Mouse (Mus musculus): ENCODE measurements around the gene Rexo1. TPM values are rescaled to one million over a fixed set of nuclear protein-coding genes. Genes with fewer than 3 reads are reported as not detected.

The Rexo1 gene
- polyA plus RNA-seq, 1 experiment from 2014 or later: 30.3 TPM

- Histone ChIP-seq H3K9ac (replicated peaks; ENCODE audit: low read depth, low read length) (no peak overlapping the region), H3K4me2 (ENCODE audit: low read length) (no peak overlapping the region), H3K4me3 (replicated peaks; ENCODE audit: low read length) (no peak overlapping the region), H3K27ac (ENCODE audit: low read length) (no peak overlapping the region), H3K4me1 (replicated peaks; ENCODE audit: control insufficient read depth, insufficient read depth, low read length) (peaks cover 15% of the 10 kb centered on the region), H3K27me3 (replicated peaks; ENCODE audit: control insufficient read depth, insufficient read depth, low read length) (no peaks in the 10 kb centered on the region), H3K36me3 (ENCODE audit: control insufficient read depth, insufficient read depth) (peaks cover 13% of the 10 kb centered on the region; the same call in 1 of the 2 replicates), H3K9me3 (ENCODE audit: control insufficient read depth, low read length) (no peaks in the 10 kb centered on the region)
- WGBS: 91% methylated on average over 2 of the region's 2 CpGs
- ATAC-seq: no peak
Observed at GRCm38 (mm10) chr10:80604988-80605387, 43.6 kb upstream of the Rexo1 start.

- WGBS: 92% methylated on average over 7 of the region's 7 CpGs
- H3K4me1 ChIP-seq (replicated peaks; ENCODE audit: control insufficient read depth, insufficient read depth, low read length): peaks cover 15% of the 10 kb centered on the region
- H3K4me3 ChIP-seq (replicated peaks; ENCODE audit: low read length): no peak overlapping the region
- H3K9ac ChIP-seq (replicated peaks; ENCODE audit: low read depth, low read length): no peak overlapping the region
- H3K27ac ChIP-seq (ENCODE audit: low read length): no peak overlapping the region
- no peak for ATAC-seq
- no peaks in the 10 kb centered on the region for H3K9me3 ChIP-seq (ENCODE audit: control insufficient read depth, low read length)
- peaks cover 13% of the 10 kb centered on the region; the same call in 1 of the 2 replicates for H3K36me3 ChIP-seq (ENCODE audit: control insufficient read depth, insufficient read depth)
- no peaks in the 10 kb centered on the region for H3K27me3 ChIP-seq (replicated peaks; ENCODE audit: control insufficient read depth, insufficient read depth, low read length)
- H3K4me2 ChIP-seq (ENCODE audit: low read length): peak overlapping the region; percentile 99
Observed at GRCm38 (mm10) chr10:80604001-80604509, 42.7 kb upstream of the Rexo1 start.

GRCm38 (mm10) chr10:80603364-80603763, 42.0 kb upstream of the Rexo1 start:
- H3K36me3 ChIP-seq (ENCODE audit: control insufficient read depth, insufficient read depth): peaks cover 11% of the 10 kb centered on the region; the same call in 1 of the 2 replicates
- H3K4me2 ChIP-seq (ENCODE audit: low read length): peak overlapping the region; percentile 99
- peak overlapping the region; percentile 89 for H3K4me3 ChIP-seq (replicated peaks; ENCODE audit: low read length)
- no peaks in the 10 kb centered on the region for H3K9me3 ChIP-seq (ENCODE audit: control insufficient read depth, low read length)
- WGBS: 29% methylated on average over 7 of the region's 7 CpGs
- H3K9ac ChIP-seq (replicated peaks; ENCODE audit: low read depth, low read length): peak overlapping the region; percentile 75
- peak overlapping the region; percentile 90 for H3K27ac ChIP-seq (ENCODE audit: low read length)
- ATAC-seq: no peak
- H3K27me3 ChIP-seq (replicated peaks; ENCODE audit: control insufficient read depth, insufficient read depth, low read length): no peaks in the 10 kb centered on the region
- H3K4me1 ChIP-seq (replicated peaks; ENCODE audit: control insufficient read depth, insufficient read depth, low read length): peaks cover 15% of the 10 kb centered on the region

- H3K27me3 ChIP-seq (replicated peaks; ENCODE audit: control insufficient read depth, insufficient read depth, low read length): no peaks in the 10 kb centered on the region
- H3K4me1 ChIP-seq (replicated peaks; ENCODE audit: control insufficient read depth, insufficient read depth, low read length): peaks cover 15% of the 10 kb centered on the region
- H3K27ac ChIP-seq (ENCODE audit: low read length): peak within 1 kb of the TSS; percentile 90
- peaks cover 9% of the 10 kb centered on the region; the same call in 1 of the 2 replicates for H3K36me3 ChIP-seq (ENCODE audit: control insufficient read depth, insufficient read depth)
- H3K4me2 ChIP-seq (ENCODE audit: low read length): peak within 1 kb of the TSS; percentile 99
- peak within 1 kb of the TSS; percentile 75 for H3K9ac ChIP-seq (replicated peaks; ENCODE audit: low read depth, low read length)
- WGBS: under 1% methylated on average over 54 of the region's 54 CpGs
- peak; percentile 98 for ATAC-seq
- H3K9me3 ChIP-seq (ENCODE audit: control insufficient read depth, low read length): no peaks in the 10 kb centered on the region
- peak within 1 kb of the TSS; percentile 89 for H3K4me3 ChIP-seq (replicated peaks; ENCODE audit: low read length)
Observed at GRCm38 (mm10) chr10:80602698-80603325, 41.5 kb upstream of the Rexo1 start, which contains the start of the genes Scamp4 and Adat3. Scamp4 (plus strand) TSS chr10:80602872. Adat3 (plus strand) TSS chr10:80602880.

GRCm38 (mm10) chr10:80596318-80596717, 35.0 kb upstream of the Rexo1 start:
- ATAC-seq: no peak
- Histone ChIP-seq H3K9ac (replicated peaks; ENCODE audit: low read depth, low read length) (no peak overlapping the region), H3K27me3 (replicated peaks; ENCODE audit: control insufficient read depth, insufficient read depth, low read length) (no peaks in the 10 kb centered on the region; the same call in 1 of the 2 replicates), H3K4me1 (replicated peaks; ENCODE audit: control insufficient read depth, insufficient read depth, low read length) (no peaks in the 10 kb centered on the region), H3K4me3 (replicated peaks; ENCODE audit: low read length) (no peak overlapping the region), H3K27ac (ENCODE audit: low read length) (no peak overlapping the region), H3K9me3 (ENCODE audit: control insufficient read depth, low read length) (no peaks in the 10 kb centered on the region), H3K4me2 (ENCODE audit: low read length) (no peak overlapping the region), H3K36me3 (ENCODE audit: control insufficient read depth, insufficient read depth) (no peaks in the 10 kb centered on the region)
- 26% methylated on average over 4 of the region's 4 CpGs for WGBS

- H3K4me3 ChIP-seq (replicated peaks; ENCODE audit: low read length): peak within 1 kb of the TSS; percentile 91
- no peaks in the 10 kb centered on the region; the same call in 1 of the 2 replicates for H3K27me3 ChIP-seq (replicated peaks; ENCODE audit: control insufficient read depth, insufficient read depth, low read length)
- peak within 1 kb of the TSS; percentile 42; the same call in 1 of the 2 replicates for H3K27ac ChIP-seq (ENCODE audit: low read length)
- 1% methylated on average over 62 of the region's 73 CpGs for WGBS
- H3K36me3 ChIP-seq (ENCODE audit: control insufficient read depth, insufficient read depth): no peaks in the 10 kb centered on the region
- peak within 1 kb of the TSS; percentile 99 for H3K4me2 ChIP-seq (ENCODE audit: low read length)
- peaks cover 23% of the 10 kb centered on the region for H3K4me1 ChIP-seq (replicated peaks; ENCODE audit: control insufficient read depth, insufficient read depth, low read length)
- peak within 1 kb of the TSS; percentile 90 for H3K9ac ChIP-seq (replicated peaks; ENCODE audit: low read depth, low read length)
- no peaks in the 10 kb centered on the region for H3K9me3 ChIP-seq (ENCODE audit: control insufficient read depth, low read length)
- ATAC-seq: peak; percentile 99
Observed at GRCm38 (mm10) chr10:80589879-80590854, 28.8 kb upstream of the Rexo1 start, which contains the start of gene Abhd17a. Abhd17a (minus strand) TSS chr10:80590341.

- H3K4me3 ChIP-seq (replicated peaks; ENCODE audit: low read length): peak overlapping the region; percentile 91
- ATAC-seq: no peak
- H3K27me3 ChIP-seq (replicated peaks; ENCODE audit: control insufficient read depth, insufficient read depth, low read length): no peaks in the 10 kb centered on the region; the same call in 1 of the 2 replicates
- H3K9me3 ChIP-seq (ENCODE audit: control insufficient read depth, low read length): no peaks in the 10 kb centered on the region
- peak overlapping the region; percentile 90 for H3K9ac ChIP-seq (replicated peaks; ENCODE audit: low read depth, low read length)
- H3K4me2 ChIP-seq (ENCODE audit: low read length): peak overlapping the region; percentile 99
- WGBS: 20% methylated on average over 12 of the region's 12 CpGs
- H3K4me1 ChIP-seq (replicated peaks; ENCODE audit: control insufficient read depth, insufficient read depth, low read length): peaks cover 23% of the 10 kb centered on the region
- H3K27ac ChIP-seq (ENCODE audit: low read length): no peak overlapping the region
- no peaks in the 10 kb centered on the region for H3K36me3 ChIP-seq (ENCODE audit: control insufficient read depth, insufficient read depth)
Observed at GRCm38 (mm10) chr10:80589127-80589878, 27.9 kb upstream of the Rexo1 start.

GRCm38 (mm10) chr10:80587305-80587657, 25.9 kb upstream of the Rexo1 start:
- no peaks in the 10 kb centered on the region; the same call in 1 of the 2 replicates for H3K27me3 ChIP-seq (replicated peaks; ENCODE audit: control insufficient read depth, insufficient read depth, low read length)
- no peak overlapping the region for H3K27ac ChIP-seq (ENCODE audit: low read length)
- H3K4me3 ChIP-seq (replicated peaks; ENCODE audit: low read length): no peak overlapping the region
- no peak for ATAC-seq
- no peaks in the 10 kb centered on the region for H3K36me3 ChIP-seq (ENCODE audit: control insufficient read depth, insufficient read depth)
- WGBS: 40% methylated on average over 4 of the region's 4 CpGs
- no peak overlapping the region for H3K9ac ChIP-seq (replicated peaks; ENCODE audit: low read depth, low read length)
- peaks cover 23% of the 10 kb centered on the region for H3K4me1 ChIP-seq (replicated peaks; ENCODE audit: control insufficient read depth, insufficient read depth, low read length)
- no peaks in the 10 kb centered on the region for H3K9me3 ChIP-seq (ENCODE audit: control insufficient read depth, low read length)
- no peak overlapping the region for H3K4me2 ChIP-seq (ENCODE audit: low read length)

Measured in forebrain, embryonic 16.5 days (tissue).